Mouse (Mus musculus): ENCODE data around the gene Kif23. TPM values are rescaled to one million over a fixed set of nuclear protein-coding genes. Genes with fewer than 3 reads are reported as not detected.

Kif23 gene
- polyA plus RNA-seq, 1 experiment from 2014 or later, result 85.1 TPM

DNA sequence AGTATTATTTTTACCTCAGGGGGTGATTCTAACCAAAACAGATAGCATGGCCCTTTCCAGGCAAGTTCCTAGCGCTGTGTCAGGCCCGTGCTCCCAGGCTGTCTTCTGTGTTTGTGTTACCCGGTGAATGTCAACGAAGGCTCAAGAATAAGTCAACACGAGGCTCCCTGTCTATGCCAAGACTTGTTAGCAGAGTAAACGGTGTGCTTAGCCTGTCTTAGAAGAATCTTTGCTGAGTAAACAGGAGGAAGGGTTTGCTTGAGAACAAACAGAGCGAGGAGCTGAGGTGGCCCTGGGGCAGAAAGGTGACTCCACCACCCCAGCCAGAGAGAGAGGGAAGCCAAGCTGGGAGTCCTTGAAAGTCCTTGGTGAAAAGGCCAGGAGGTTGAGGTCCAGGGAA, 42.4 kb downstream of the Kif23 start:
- Histone ChIP-seq H3K36me3 (ENCODE audit: control insufficient read depth, insufficient read depth, low read length) (0 out of 2 replicates have a peak, but pooled peaks cover 3% of the 10 kb centered on the region), H3K4me1 (replicated peaks; ENCODE audit: control insufficient read depth, insufficient read depth, low read length) (peaks cover 4% of the 10 kb centered on the region; the same call in 1 of the 2 replicates), H3K4me3 (ENCODE audit: low read depth, low read length) (no peak overlapping the region), H3K9ac (ENCODE audit: low read depth, low read length) (no peak overlapping the region), H3K27ac (ENCODE audit: low read depth, low read length) (no peak overlapping the region), H3K27me3 (replicated peaks; ENCODE audit: control insufficient read depth, insufficient read depth, low read length) (peaks cover 12% of the 10 kb centered on the region), H3K4me2 (no peak overlapping the region), H3K9me3 (ENCODE audit: control insufficient read depth, low read length) (no peaks in the 10 kb centered on the region)
- 51% methylated on average over 7 of the region's 7 CpGs for WGBS
- ATAC-seq (replicated peaks; ENCODE audit: low FRiP score) (no peak), DNase-seq (ENCODE audit: low spot score) (no peak)

DNA sequence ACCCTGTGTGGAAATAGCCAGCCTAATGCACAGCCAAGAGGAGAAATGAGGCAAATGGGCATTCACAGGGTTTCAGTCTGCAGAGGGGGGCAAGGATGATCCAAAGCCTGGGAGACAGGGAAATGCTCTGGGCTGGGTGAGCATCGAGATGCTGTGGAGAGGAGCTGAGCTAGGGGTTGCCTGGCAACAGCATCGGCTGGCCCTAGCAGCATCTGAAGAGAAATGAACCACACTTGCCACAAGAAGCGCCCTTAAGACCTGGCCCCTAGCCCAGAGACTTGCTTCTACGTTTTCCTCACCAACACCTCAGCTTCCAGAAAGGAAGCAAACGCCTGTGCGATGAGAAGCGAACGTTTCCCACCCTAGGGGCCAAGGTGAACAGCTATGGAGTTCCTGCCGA, 44.1 kb downstream of the Kif23 start:
- Histone ChIP-seq H3K27ac (ENCODE audit: low read depth, low read length) (no peak overlapping the region), H3K4me2 (no peak overlapping the region), H3K9ac (ENCODE audit: low read depth, low read length) (no peak overlapping the region), H3K9me3 (ENCODE audit: control insufficient read depth, low read length) (no peaks in the 10 kb centered on the region), H3K27me3 (replicated peaks; ENCODE audit: control insufficient read depth, insufficient read depth, low read length) (peaks cover 24% of the 10 kb centered on the region), H3K36me3 (ENCODE audit: control insufficient read depth, insufficient read depth, low read length) (no peaks in the 10 kb centered on the region), H3K4me1 (replicated peaks; ENCODE audit: control insufficient read depth, insufficient read depth, low read length) (peaks cover 4% of the 10 kb centered on the region; the same call in 1 of the 2 replicates), H3K4me3 (ENCODE audit: low read depth, low read length) (no peak overlapping the region)
- no peak for ATAC-seq (replicated peaks; ENCODE audit: low FRiP score)
- 62% methylated on average over 9 of the region's 9 CpGs for WGBS
- DNase-seq (ENCODE audit: low spot score), result no peak

DNA sequence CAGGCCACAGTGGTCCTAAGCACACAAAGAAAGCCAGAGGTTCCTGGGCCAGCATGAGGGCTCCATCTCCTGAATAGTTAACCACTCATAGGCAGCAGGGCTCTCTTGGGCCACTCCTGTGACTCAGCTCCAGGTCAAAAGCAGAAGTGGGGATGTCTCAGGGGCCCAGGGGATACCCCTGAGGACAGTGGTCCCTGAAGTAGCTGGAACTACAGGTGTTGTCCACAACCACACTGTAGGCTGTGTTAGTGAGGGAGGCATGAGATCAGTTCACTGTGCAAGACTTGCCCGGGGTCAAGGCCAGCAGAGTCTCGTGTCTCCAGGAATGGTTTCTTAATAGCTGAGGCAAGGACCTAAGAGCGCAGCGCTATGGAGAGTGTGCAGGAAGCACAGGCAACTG, 45.0 kb downstream of the Kif23 start:
- peaks cover 29% of the 10 kb centered on the region for H3K27me3 ChIP-seq (replicated peaks; ENCODE audit: control insufficient read depth, insufficient read depth, low read length)
- ATAC-seq (replicated peaks; ENCODE audit: low FRiP score), result no peak

DNA sequence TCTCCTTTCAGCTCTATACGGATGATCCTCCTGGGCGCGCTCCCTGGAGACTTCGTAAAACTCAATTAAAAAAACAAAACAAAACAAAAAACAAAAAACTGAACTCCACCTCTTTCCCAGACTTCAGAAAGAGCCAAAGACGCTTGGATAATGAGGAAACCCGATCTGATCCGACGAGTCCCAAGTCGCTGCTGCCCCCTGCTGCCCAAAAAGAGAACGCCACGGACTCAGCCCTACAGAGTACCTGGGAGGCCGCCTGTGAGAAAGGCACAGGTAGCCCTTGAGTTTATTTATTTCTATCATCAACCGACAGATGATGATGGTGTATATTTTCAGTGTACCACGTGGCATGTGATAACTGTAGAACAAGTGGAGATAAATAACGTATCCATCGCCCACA, 46.8 kb downstream of the Kif23 start:
- Histone ChIP-seq H3K4me3 (ENCODE audit: low read depth, low read length) (no peak overlapping the region), H3K27ac (ENCODE audit: low read depth, low read length) (no peak overlapping the region), H3K4me1 (replicated peaks; ENCODE audit: control insufficient read depth, insufficient read depth, low read length) (no peaks in the 10 kb centered on the region), H3K9me3 (ENCODE audit: control insufficient read depth, low read length) (no peaks in the 10 kb centered on the region), H3K27me3 (replicated peaks; ENCODE audit: control insufficient read depth, insufficient read depth, low read length) (peaks cover 33% of the 10 kb centered on the region), H3K4me2 (no peak overlapping the region), H3K36me3 (ENCODE audit: control insufficient read depth, insufficient read depth, low read length) (no peaks in the 10 kb centered on the region), H3K9ac (ENCODE audit: low read depth, low read length) (no peak overlapping the region)
- no peak for ATAC-seq (replicated peaks; ENCODE audit: low FRiP score)
- 5% methylated on average over 16 of the region's 16 CpGs for WGBS
- peak; percentile 66 for DNase-seq (ENCODE audit: low spot score)

More for the DNA sequence above, 45.0 kb downstream of the Kif23 start:
- no peaks in the 10 kb centered on the region for H3K36me3 ChIP-seq (ENCODE audit: control insufficient read depth, insufficient read depth, low read length)
- no peak for DNase-seq (ENCODE audit: low spot score)
- no peak overlapping the region for H3K4me2 ChIP-seq
- no peak overlapping the region for H3K4me3 ChIP-seq (ENCODE audit: low read depth, low read length)
- H3K9ac ChIP-seq (ENCODE audit: low read depth, low read length), result no peak overlapping the region
- H3K27ac ChIP-seq (ENCODE audit: low read depth, low read length), result no peak overlapping the region
- WGBS, result 83% methylated on average over 4 of the region's 4 CpGs
- no peaks in the 10 kb centered on the region for H3K9me3 ChIP-seq (ENCODE audit: control insufficient read depth, low read length)
- H3K4me1 ChIP-seq (replicated peaks; ENCODE audit: control insufficient read depth, insufficient read depth, low read length), result no peaks in the 10 kb centered on the region

DNA sequence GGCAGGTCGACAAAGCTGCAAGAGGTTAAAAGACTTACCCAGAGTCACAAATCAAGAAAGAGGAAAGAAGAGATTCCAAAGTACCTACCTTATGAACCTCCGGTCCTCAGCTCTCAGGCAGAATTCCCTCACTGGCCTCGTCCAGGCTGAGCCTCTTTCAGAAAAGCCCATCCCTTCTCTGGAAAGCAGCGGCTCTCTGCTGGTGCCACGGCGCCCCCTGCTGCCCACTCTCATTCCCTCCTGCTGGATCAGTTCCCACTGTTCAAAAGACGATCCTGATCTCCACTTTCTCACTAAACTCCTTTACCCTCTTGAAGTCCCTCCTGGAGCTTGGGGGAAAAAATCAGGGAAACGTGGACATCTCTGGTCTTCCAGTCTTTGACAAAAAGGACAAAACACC, 48.2 kb downstream of the Kif23 start:
- WGBS, result 5% methylated on average over 8 of the region's 8 CpGs
- no peak overlapping the region for H3K4me2 ChIP-seq
- no peaks in the 10 kb centered on the region for H3K36me3 ChIP-seq (ENCODE audit: control insufficient read depth, insufficient read depth, low read length)
- no peak overlapping the region for H3K9ac ChIP-seq (ENCODE audit: low read depth, low read length)
- peaks cover 39% of the 10 kb centered on the region for H3K27me3 ChIP-seq (replicated peaks; ENCODE audit: control insufficient read depth, insufficient read depth, low read length)
- DNase-seq (ENCODE audit: low spot score) (peak; percentile 80), ATAC-seq (replicated peaks; ENCODE audit: low FRiP score) (no peak)
- no peaks in the 10 kb centered on the region for H3K4me1 ChIP-seq (replicated peaks; ENCODE audit: control insufficient read depth, insufficient read depth, low read length)
- H3K27ac ChIP-seq (ENCODE audit: low read depth, low read length), result no peak overlapping the region
- no peak overlapping the region for H3K4me3 ChIP-seq (ENCODE audit: low read depth, low read length)
- H3K9me3 ChIP-seq (ENCODE audit: control insufficient read depth, low read length), result no peaks in the 10 kb centered on the region

DNA sequence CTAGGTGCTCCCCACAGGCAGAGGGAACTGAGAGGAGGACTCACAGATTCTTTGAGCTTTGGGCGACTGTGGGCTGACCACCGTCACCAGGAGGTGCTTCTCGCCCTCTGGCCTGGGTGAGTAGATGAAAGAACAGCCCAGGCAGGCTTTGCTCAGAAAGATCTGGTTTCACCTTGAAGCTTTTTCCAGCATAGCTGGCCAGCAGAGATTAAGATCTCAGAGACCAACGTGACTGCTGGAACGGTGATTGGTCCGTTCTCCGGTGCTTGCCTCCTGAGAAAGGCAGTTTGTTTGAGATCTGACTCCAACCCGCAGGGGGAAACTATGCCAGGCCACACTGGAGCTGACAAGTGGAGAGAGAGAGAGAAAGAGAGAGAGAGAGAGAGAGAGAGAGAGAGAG, 51.6 kb downstream of the Kif23 start:
- no peak overlapping the region for H3K4me3 ChIP-seq (ENCODE audit: low read depth, low read length)
- no peak overlapping the region for H3K4me2 ChIP-seq
- no peak for ATAC-seq (replicated peaks; ENCODE audit: low FRiP score)
- H3K36me3 ChIP-seq (ENCODE audit: control insufficient read depth, insufficient read depth, low read length), result no peaks in the 10 kb centered on the region
- 58% methylated on average over 8 of the region's 8 CpGs for WGBS
- H3K9ac ChIP-seq (ENCODE audit: low read depth, low read length), result no peak overlapping the region
- no peaks in the 10 kb centered on the region for H3K4me1 ChIP-seq (replicated peaks; ENCODE audit: control insufficient read depth, insufficient read depth, low read length)
- H3K9me3 ChIP-seq (ENCODE audit: control insufficient read depth, low read length), result no peaks in the 10 kb centered on the region
- peaks cover 33% of the 10 kb centered on the region for H3K27me3 ChIP-seq (replicated peaks; ENCODE audit: control insufficient read depth, insufficient read depth, low read length)
- no peak overlapping the region for H3K27ac ChIP-seq (ENCODE audit: low read depth, low read length)
- DNase-seq (ENCODE audit: low spot score), result no peak

DNA sequence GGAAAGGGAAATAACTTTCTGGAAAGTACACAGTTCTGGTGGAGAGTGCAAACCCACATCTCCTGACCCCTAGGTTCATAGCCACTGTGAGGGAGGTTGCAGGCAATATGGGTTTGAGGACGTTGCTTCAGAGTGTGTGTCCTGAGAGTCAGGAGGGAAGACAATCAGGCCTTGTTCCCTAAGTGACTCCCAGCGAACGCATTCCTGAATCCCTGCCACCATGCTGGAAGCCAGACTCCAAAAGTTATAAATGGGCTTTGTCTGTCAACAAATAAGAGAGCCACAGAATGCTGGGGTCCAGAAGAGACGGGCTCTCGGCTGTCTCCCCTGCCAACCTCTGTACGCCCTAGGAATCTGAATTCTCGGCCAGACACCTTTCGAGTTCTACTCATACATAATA, 56.7 kb downstream of the Kif23 start:
- no peak overlapping the region for H3K4me2 ChIP-seq
- no peak for DNase-seq (ENCODE audit: low spot score)
- no peak overlapping the region for H3K4me3 ChIP-seq (ENCODE audit: low read depth, low read length)
- H3K36me3 ChIP-seq (ENCODE audit: control insufficient read depth, insufficient read depth, low read length), result no peaks in the 10 kb centered on the region
- no peak overlapping the region for H3K27ac ChIP-seq (ENCODE audit: low read depth, low read length)
- H3K9me3 ChIP-seq (ENCODE audit: control insufficient read depth, low read length), result no peaks in the 10 kb centered on the region
- no peak overlapping the region for H3K9ac ChIP-seq (ENCODE audit: low read depth, low read length)
- 83% methylated on average over 8 of the region's 8 CpGs for WGBS
- H3K4me1 ChIP-seq (replicated peaks; ENCODE audit: control insufficient read depth, insufficient read depth, low read length), result no peaks in the 10 kb centered on the region
- no peak for ATAC-seq (replicated peaks; ENCODE audit: low FRiP score)
- H3K27me3 ChIP-seq (replicated peaks; ENCODE audit: control insufficient read depth, insufficient read depth, low read length), result peaks cover 6% of the 10 kb centered on the region

DNA sequence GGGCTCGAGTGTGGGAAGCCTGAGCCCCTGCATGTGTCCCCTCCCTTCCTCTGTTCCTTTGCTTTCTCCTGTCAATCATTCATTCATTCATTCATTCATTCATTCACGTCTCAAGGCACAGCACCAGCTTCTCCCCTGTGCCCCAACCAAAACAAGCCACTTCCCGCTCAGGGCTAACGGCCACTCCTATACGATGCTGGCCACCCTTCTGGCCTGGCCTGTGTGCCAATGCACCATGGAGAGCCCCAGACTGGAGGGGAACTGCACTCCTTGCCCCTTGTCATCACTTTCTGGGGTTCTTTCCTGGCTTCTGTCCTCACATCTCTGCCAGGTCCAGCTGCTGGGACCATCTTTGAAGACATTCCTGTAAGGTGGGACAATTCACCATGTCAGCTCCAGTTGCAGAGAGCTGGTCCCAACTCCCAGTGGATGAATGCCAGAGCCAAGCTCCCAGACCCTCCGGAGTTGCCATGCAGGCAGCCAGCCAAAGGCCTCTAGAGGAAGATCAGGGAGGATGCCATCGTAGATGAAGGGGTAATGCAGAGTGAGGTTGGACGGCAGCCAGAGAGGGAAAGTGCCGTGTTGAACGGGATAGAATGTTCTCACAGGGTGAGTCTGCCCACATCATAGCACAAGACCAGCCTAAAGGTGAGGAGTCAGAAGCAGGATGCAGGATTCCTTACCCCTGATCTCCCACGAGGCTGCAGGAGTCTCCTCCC, 58.8 kb downstream of the Kif23 start:
- WGBS, result 72% methylated on average over 11 of the region's 11 CpGs
- DNase-seq (ENCODE audit: low spot score), result no peak
- H3K4me2 ChIP-seq, result no peak overlapping the region
- H3K27me3 ChIP-seq (replicated peaks; ENCODE audit: control insufficient read depth, insufficient read depth, low read length), result no peaks in the 10 kb centered on the region
- no peaks in the 10 kb centered on the region for H3K9me3 ChIP-seq (ENCODE audit: control insufficient read depth, low read length)
- no peaks in the 10 kb centered on the region for H3K36me3 ChIP-seq (ENCODE audit: control insufficient read depth, insufficient read depth, low read length)
- H3K27ac ChIP-seq (ENCODE audit: low read depth, low read length), result no peak overlapping the region
- no peak overlapping the region for H3K4me3 ChIP-seq (ENCODE audit: low read depth, low read length)
- ATAC-seq (replicated peaks; ENCODE audit: low FRiP score), result no peak
- no peak overlapping the region for H3K9ac ChIP-seq (ENCODE audit: low read depth, low read length)
- no peaks in the 10 kb centered on the region for H3K4me1 ChIP-seq (replicated peaks; ENCODE audit: control insufficient read depth, insufficient read depth, low read length)

DNA sequence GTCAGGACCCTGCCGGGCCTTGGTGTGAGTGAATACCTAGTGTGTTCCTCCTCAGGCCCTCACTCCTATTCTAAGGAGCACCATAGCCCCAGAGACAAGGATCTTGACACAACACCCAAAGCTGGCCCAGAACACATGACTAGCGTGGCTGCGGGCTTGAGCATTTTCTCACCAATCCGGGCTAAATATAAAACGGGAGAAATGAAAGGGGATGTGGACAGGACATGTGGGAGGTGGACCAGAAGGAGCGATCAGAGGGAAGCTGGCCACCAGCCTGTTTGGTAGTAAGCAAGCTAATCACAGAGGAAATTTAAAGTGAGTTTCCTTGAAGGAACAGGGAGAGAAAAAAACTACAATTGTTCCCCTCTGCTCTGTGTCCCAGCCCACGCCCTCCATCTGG, 60.6 kb downstream of the Kif23 start:
- no peaks in the 10 kb centered on the region for H3K36me3 ChIP-seq (ENCODE audit: control insufficient read depth, insufficient read depth, low read length)
- 83% methylated on average over 7 of the region's 7 CpGs for WGBS
- no peak overlapping the region for H3K27ac ChIP-seq (ENCODE audit: low read depth, low read length)
- no peaks in the 10 kb centered on the region for H3K9me3 ChIP-seq (ENCODE audit: control insufficient read depth, low read length)
- no peak overlapping the region for H3K4me2 ChIP-seq
- H3K9ac ChIP-seq (ENCODE audit: low read depth, low read length), result no peak overlapping the region
- peaks cover 4% of the 10 kb centered on the region; the same call in 1 of the 2 replicates for H3K27me3 ChIP-seq (replicated peaks; ENCODE audit: control insufficient read depth, insufficient read depth, low read length)
- H3K4me1 ChIP-seq (replicated peaks; ENCODE audit: control insufficient read depth, insufficient read depth, low read length), result no peaks in the 10 kb centered on the region
- no peak for ATAC-seq (replicated peaks; ENCODE audit: low FRiP score)
- no peak overlapping the region for H3K4me3 ChIP-seq (ENCODE audit: low read depth, low read length)
- no peak for DNase-seq (ENCODE audit: low spot score)
